Comparison of ENCODE assay signal across 17 mouse cellular contexts in the genomic region with DNA sequence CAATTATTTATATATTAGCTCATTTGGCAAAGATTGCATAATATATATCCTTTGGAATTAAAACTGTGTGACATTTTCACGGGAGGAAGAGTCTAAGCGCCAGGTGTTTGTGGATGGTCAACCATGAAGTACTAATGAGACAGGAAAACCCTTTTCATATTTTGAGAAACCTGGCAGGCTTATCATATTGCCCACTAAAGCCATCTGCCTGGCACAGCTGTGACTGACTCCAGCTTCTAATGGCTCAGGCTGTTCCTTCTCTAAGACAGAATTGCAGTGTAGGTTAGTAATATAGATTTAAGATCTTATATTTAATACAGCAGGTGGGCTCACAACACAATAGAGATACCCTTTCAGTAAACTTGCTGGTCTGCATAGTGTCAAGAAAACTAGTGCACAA. TPM values are rescaled to one million over a fixed set of nuclear protein-coding genes. Genes with fewer than 3 reads are reported as not detected.
DNase-seq lines count a peak whose midpoint lies in the region; ATAC-seq lines count a peak whose summit lies in the region.
"Had no signal": no experiment of that assay in that cellular context is flagged by ENCODE, and none has a peak within 500 bp of the region (broad histone marks: within the 10 kb centered on the region; RNA-seq: fewer than 3 reads in every experiment).

No protein-coding gene starts in this region.

- H3K27ac ChIP-seq in hindbrain, embryonic 14.5 days, result no peak overlapping the region
- no peak overlapping the region for H3K27ac ChIP-seq in hindbrain, embryonic 13.5 days
- H3K27ac ChIP-seq: midbrain, embryonic 10.5 days; neural tube, embryonic 15.5 days had no signal

- DNase-seq in hindbrain, embryonic 14.5 days (ENCODE audit: low spot score), result peak; percentile 28
- DNase-seq in retina, postnatal 1 day, result peak; percentile 25
- no peak for DNase-seq in retina, embryonic 14.5 days (ENCODE audit: low spot score)
- DNase-seq in cerebellum, postnatal 10 days, result peak; percentile 78
- DNase-seq in adrenal gland, adult 18-20 months (ENCODE audit: low spot score in 2 of 2), result no peak
- DNase-seq in frontal cortex, adult 2 months (ENCODE audit: extremely low spot score in 1 of 2, low spot score in 1 of 2), result no peak
- DNase-seq: adrenal gland, postnatal 25 days; embryo, embryonic 11 days; gastrocnemius, postnatal 14 days; heart, postnatal 10 days; kidney, adult 9 months; lung, adult 2 months; lung, postnatal 36 days had no signal

- 0 out of 2 replicates have a peak, but pooled peaks cover 4% of the 10 kb centered on the region for H3K4me1 ChIP-seq in hindbrain, embryonic 14.5 days (replicated peaks; ENCODE audit: control insufficient read depth, insufficient read depth, low read length)
- H3K4me1 ChIP-seq in hindbrain, embryonic 13.5 days (replicated peaks), result peaks cover 21% of the 10 kb centered on the region

- ATAC-seq in hindbrain, embryonic 14.5 days (ENCODE audit: low FRiP score), result peak; percentile 51; the same call in 1 of the 2 replicates
- ATAC-seq in hindbrain, embryonic 13.5 days (ENCODE audit: low FRiP score), result no peak
- ATAC-seq: inflammation-experienced regulatory T-cells, adult 6 months had no signal

- no peak overlapping the region for H3K4me2 ChIP-seq in hindbrain, embryonic 14.5 days (replicated peaks)
- no peak overlapping the region for H3K4me2 ChIP-seq in hindbrain, embryonic 13.5 days
- H3K4me2 ChIP-seq: neural tube, embryonic 15.5 days had no signal

- no peak overlapping the region for H3K4me3 ChIP-seq in hindbrain, embryonic 14.5 days (replicated peaks; ENCODE audit: low read length)
- no peak overlapping the region for H3K4me3 ChIP-seq in hindbrain, embryonic 13.5 days
- H3K4me3 ChIP-seq: midbrain, embryonic 10.5 days; neural tube, embryonic 15.5 days had no signal

- H3K27me3 ChIP-seq in hindbrain, embryonic 14.5 days (ENCODE audit: control insufficient read depth, insufficient read depth, low read length), result no peaks in the 10 kb centered on the region
- no peaks in the 10 kb centered on the region for H3K27me3 ChIP-seq in hindbrain, embryonic 13.5 days
- H3K27me3 ChIP-seq: neural tube, embryonic 15.5 days had no signal

- H3K9me3 ChIP-seq in hindbrain, embryonic 14.5 days (ENCODE audit: control insufficient read depth, low read length), result no peaks in the 10 kb centered on the region
- H3K9me3 ChIP-seq in hindbrain, embryonic 13.5 days, result no peaks in the 10 kb centered on the region
- H3K9me3 ChIP-seq: midbrain, embryonic 10.5 days; neural tube, embryonic 15.5 days had no signal

- H3K9ac ChIP-seq in hindbrain, embryonic 14.5 days, result no peak overlapping the region
- no peak overlapping the region for H3K9ac ChIP-seq in hindbrain, embryonic 13.5 days
- H3K9ac ChIP-seq: neural tube, embryonic 15.5 days had no signal

- WGBS in hindbrain, embryonic 14.5 days, result 70% methylated on average over 2 of the region's 2 CpGs
- WGBS in hindbrain, embryonic 13.5 days, result 67% methylated on average over 2 of the region's 2 CpGs

- no peaks in the 10 kb centered on the region for H3K36me3 ChIP-seq in hindbrain, embryonic 14.5 days (replicated peaks; ENCODE audit: control insufficient read depth, insufficient read depth)
- H3K36me3 ChIP-seq in hindbrain, embryonic 13.5 days, result no peaks in the 10 kb centered on the region
- H3K36me3 ChIP-seq: midbrain, embryonic 10.5 days; neural tube, embryonic 15.5 days had no signal

RNA-seq across cellular contexts. Expression of gene Ift57, which starts 21.6 kb away (rescaled TPM):
- polyA plus RNA-seq in hindbrain, embryonic 14.5 days (2014; fragmentation: Nextera tagmentation; extraction: Ambion mirVana), result 39.1 and 41.8 TPM in 2 replicates
- 41.5 and 43.5 TPM in 2 replicates for polyA plus RNA-seq in hindbrain, embryonic 13.5 days (2015; fragmentation: Nextera tagmentation; extraction: Ambion mirVana)
- total RNA-seq in adrenal gland, adult 18-20 months (2021), result 10 to 100 TPM; 25.9 to 33.2 TPM
- 68.1 and 74.1 TPM in 2 replicates for polyA plus RNA-seq in frontal cortex, adult 2 months (2012; rRNA removed)

Comparison
In these comparisons a context has a peak if more than half of its experiments do, and no peak if none do; other contexts are left out.
1. DNase-seq: peak in hindbrain, embryonic 14.5 days (single experiment), retina, postnatal 1 day (single experiment) and cerebellum, postnatal 10 days (2 of 2); none in retina, embryonic 14.5 days (single experiment), adrenal gland, adult 18-20 months (0 of 2) and frontal cortex, adult 2 months (0 of 2).